Mouse (Mus musculus) erythroblast, embryonic 14.5 days (primary cell): ENCODE data around the gene Col4a4.

Experiments used
- GATA1 ChIP-seq: IDR thresholded peaks from 2 replicates; pipeline ENCODE4 v1.6.1; 2012; ENCODE audit warnings: low read length, inconsistent platforms, mixed read lengths
- TAL1 ChIP-seq: IDR thresholded peaks from 3 replicates; pipeline ENCODE4 v1.6.1; 2012; ENCODE audit warnings: low read length, inconsistent platforms, mixed read lengths

DNA sequence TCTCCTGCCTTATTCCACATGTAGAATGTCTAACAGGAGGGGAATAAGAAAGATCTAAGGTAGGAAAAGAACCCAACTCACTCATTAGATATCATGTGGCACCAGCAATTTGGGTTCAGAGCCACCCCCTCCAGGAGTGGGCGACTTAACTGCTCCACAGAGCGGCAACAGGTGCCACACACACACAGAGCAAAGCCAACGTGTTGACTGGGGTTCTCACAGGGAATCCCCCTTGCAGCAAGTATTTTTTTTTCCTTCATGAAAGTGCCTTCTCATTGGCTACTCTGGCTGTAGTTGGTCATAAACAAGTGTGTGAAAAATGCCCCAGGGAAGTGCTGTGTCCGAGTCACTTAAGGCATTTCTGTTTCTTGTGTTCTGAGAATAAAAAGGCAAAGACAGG lies 143.1 kb downstream of the Col4a4 start:
- no peak for TF ChIP-seq TAL1
- no peak for TF ChIP-seq GATA1
